ENCODE assay signal across 8 mouse cellular contexts in genomic region chr8:110630571-110631071, GRCm38 (mm10). TPM values are rescaled to one million over a fixed set of nuclear protein-coding genes. Genes with fewer than 3 reads are reported as not detected.
DNase-seq lines count a peak whose midpoint lies in the region; ATAC-seq lines count a peak whose summit lies in the region.

No protein-coding gene starts in this region.

- peak overlapping the region; percentile 74 for H3K27ac ChIP-seq in embryonic facial prominence, embryonic 15.5 days (replicated peaks)

- 55% methylated on average over 8 of the region's 8 CpGs for WGBS in embryonic facial prominence, embryonic 15.5 days

- peak overlapping the region; percentile 12; the same call in 1 of the 2 replicates for H3K4me3 ChIP-seq in embryonic facial prominence, embryonic 15.5 days (replicated peaks)

- intact Hi-C loops in heart, postnatal 25 days (cut with DNase I) = no loop called here
- intact Hi-C loops in left cerebral cortex, postnatal 14 days (cut with DNase I) = no loop called here

- ATAC-seq in cerebellum, adult (ENCODE audit: insufficient number of reproducible peaks, low FRiP score, low TSS enrichment) = peak; percentile 49; the same call in 1 of the 2 replicates
- ATAC-seq in embryonic facial prominence, embryonic 15.5 days (ENCODE audit: insufficient number of reproducible peaks, low FRiP score, low TSS enrichment, low read depth) = peak; percentile 85

- no peaks in the 10 kb centered on the region for H3K27me3 ChIP-seq in embryonic facial prominence, embryonic 15.5 days

- no peak overlapping the region for H3K9ac ChIP-seq in embryonic facial prominence, embryonic 15.5 days

- peak overlapping the region; percentile 17 for H3K4me2 ChIP-seq in embryonic facial prominence, embryonic 15.5 days (replicated peaks)

- H3K36me3 ChIP-seq in embryonic facial prominence, embryonic 15.5 days = peaks cover 25% of the 10 kb centered on the region

- H3K9me3 ChIP-seq in embryonic facial prominence, embryonic 15.5 days (replicated peaks) = no peaks in the 10 kb centered on the region

- no peak for DNase-seq in cerebellum, postnatal 4 days (ENCODE audit: low spot score in 2 of 2)
- peak; percentile 77 for DNase-seq in 416B (ENCODE audit: low read depth)
- peak; percentile 21 for DNase-seq in heart, postnatal 25 days (ENCODE audit: low spot score)
- DNase-seq in left cerebral cortex, postnatal 14 days (ENCODE audit: low spot score in 2 of 2) = peak; percentile 63
- peak; percentile 64 for DNase-seq in right cerebral cortex, postnatal 25 days
- no peak for DNase-seq in embryo, embryonic 10 days (ENCODE audit: low spot score)

- H3K4me1 ChIP-seq in embryonic facial prominence, embryonic 15.5 days = peaks cover 29% of the 10 kb centered on the region

RNA-seq across cellular contexts. Expression of gene Vac14, which starts 12.2 kb away (rescaled TPM):
- 17.5 and 18.6 TPM in 2 replicates for polyA plus RNA-seq in embryonic facial prominence, embryonic 15.5 days (2015; fragmentation: Nextera tagmentation; extraction: Ambion mirVana)
- 10 to 100 TPM; 14.7 to 15.3 TPM for total RNA-seq in heart, postnatal 25 days (2021)
- total RNA-seq in left cerebral cortex, postnatal 14 days (2021) = 10 to 100 TPM; 22.4 to 24.5 TPM

Comparison
In these comparisons a context has a peak if more than half of its experiments do, and no peak if none do; other contexts are left out.
1. DNase-seq: peak in 416B (single experiment), heart, postnatal 25 days (single experiment), left cerebral cortex, postnatal 14 days (2 of 2) and right cerebral cortex, postnatal 25 days (single experiment); none in cerebellum, postnatal 4 days (0 of 2) and embryo, embryonic 10 days (single experiment).